Comparison of ENCODE assay signal across 18 mouse cellular contexts in the genomic region with DNA sequence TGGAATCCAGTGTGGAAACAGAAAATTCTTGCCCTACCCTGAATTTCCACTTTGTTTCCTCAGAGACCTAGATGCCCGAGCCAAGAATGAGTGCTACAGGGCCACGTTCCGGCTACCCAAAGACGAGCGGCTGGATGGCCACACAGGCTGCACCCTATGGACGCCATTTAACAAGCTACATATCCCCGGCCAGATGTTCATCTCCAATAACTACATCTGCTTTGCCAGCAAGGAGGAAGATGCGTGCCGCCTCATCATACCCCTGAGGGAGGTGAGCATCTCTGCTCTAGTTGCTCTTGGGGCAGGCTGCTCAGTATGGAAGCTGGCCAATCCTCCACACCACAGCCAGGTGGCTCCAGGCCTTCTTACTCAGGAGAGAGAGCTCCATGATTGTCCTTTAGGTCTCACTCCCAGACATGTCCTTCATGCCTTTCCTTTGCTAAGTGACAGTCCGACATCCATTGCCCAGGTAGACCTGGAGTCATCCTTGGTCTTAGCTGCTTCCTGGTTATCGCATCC. TPM values are rescaled to one million over a fixed set of nuclear protein-coding genes. Genes with fewer than 3 reads are reported as not detected.
A peak's percentile ranks its signal among the peaks of the same experiment; 100 is the strongest.
DNase-seq lines count a peak whose midpoint lies in the region; ATAC-seq and TF ChIP-seq lines count a peak whose summit lies in the region.
"Had no signal": no experiment of that assay in that cellular context is flagged by ENCODE, and none has a peak within 500 bp of the region (broad histone marks: within the 10 kb centered on the region; RNA-seq: fewer than 3 reads in every experiment).

No protein-coding gene starts in this region.

- DNase-seq in heart, embryonic 10.5 days (ENCODE audit: low spot score) = no peak
- DNase-seq in heart, postnatal 4 days = no peak
- no peak for DNase-seq in liver, embryonic 14.5 days (ENCODE audit: low read depth in 3 of 3, low spot score in 3 of 3)
- DNase-seq in liver, embryonic 11.5 days (ENCODE audit: low spot score) = no peak
- peak; percentile 40 to 42 for DNase-seq in cerebellum, postnatal 14 days
- peak; percentile 49 for DNase-seq in testis, postnatal 10 days (ENCODE audit: low spot score)
- DNase-seq in kidney, adult 8-10 months = no peak
- DNase-seq: embryo, embryonic 11 days; gastrocnemius, postnatal 14 days; kidney, adult 18-20 months; kidney, postnatal 10 days; layer of hippocampus, postnatal 36 days had no signal

- H3K36me3 ChIP-seq in heart, embryonic 10.5 days = peaks cover 86% of the 10 kb centered on the region
- H3K36me3 ChIP-seq in liver, embryonic 14.5 days (replicated peaks; ENCODE audit: control insufficient read depth, insufficient read depth, low read depth) = peaks cover 15% of the 10 kb centered on the region
- H3K36me3 ChIP-seq in liver, embryonic 11.5 days (ENCODE audit: control insufficient read depth, insufficient read depth, low read length) = peaks cover 54% of the 10 kb centered on the region

- no peaks in the 10 kb centered on the region for H3K9me3 ChIP-seq in heart, embryonic 10.5 days
- no peaks in the 10 kb centered on the region for H3K9me3 ChIP-seq in liver, embryonic 14.5 days (ENCODE audit: control insufficient read depth, low read length)
- H3K9me3 ChIP-seq in liver, embryonic 11.5 days (ENCODE audit: control insufficient read depth, low read length) = no peaks in the 10 kb centered on the region
- H3K9me3 ChIP-seq: forebrain, embryonic 15.5 days; hindbrain, embryonic 10.5 days; limb, embryonic 13.5 days; liver, embryonic 15.5 days; midbrain, embryonic 12.5 days had no signal

- no peak for ATAC-seq in liver, embryonic 14.5 days (ENCODE audit: insufficient read depth)
- ATAC-seq in liver, embryonic 11.5 days (replicated peaks; ENCODE audit: low FRiP score) = no peak
- ATAC-seq: forebrain, embryonic 15.5 days had no signal

- H3K9ac ChIP-seq in liver, embryonic 14.5 days (replicated peaks) = no peak overlapping the region
- no peak overlapping the region for H3K9ac ChIP-seq in liver, embryonic 11.5 days (ENCODE audit: low read depth, low read length)
- H3K9ac ChIP-seq: forebrain, embryonic 15.5 days; limb, embryonic 13.5 days; liver, embryonic 15.5 days; midbrain, embryonic 12.5 days had no signal

- no peak overlapping the region for H3K4me2 ChIP-seq in liver, embryonic 14.5 days (ENCODE audit: low read depth)
- no peak overlapping the region for H3K4me2 ChIP-seq in liver, embryonic 11.5 days
- H3K4me2 ChIP-seq: forebrain, embryonic 15.5 days; limb, embryonic 13.5 days; liver, embryonic 15.5 days; midbrain, embryonic 12.5 days had no signal

- TF ChIP-seq EP300 in liver, embryonic 14.5 days (IDR thresholded peaks at IDR 0.05; ENCODE audit: low read depth) = no peak

- peak overlapping the region; percentile 43; the same call in 1 of the 2 replicates for H3K27ac ChIP-seq in heart, embryonic 10.5 days
- no peak overlapping the region for H3K27ac ChIP-seq in liver, embryonic 14.5 days
- H3K27ac ChIP-seq in liver, embryonic 11.5 days (ENCODE audit: low read depth, low read length) = no peak overlapping the region
- H3K27ac ChIP-seq: forebrain, embryonic 15.5 days; hindbrain, embryonic 10.5 days; layer of hippocampus, adult 2 months; limb, embryonic 13.5 days; liver, embryonic 15.5 days; midbrain, embryonic 12.5 days had no signal

- H3K4me1 ChIP-seq in heart, embryonic 10.5 days = peaks cover 11% of the 10 kb centered on the region
- H3K4me1 ChIP-seq in liver, embryonic 14.5 days (replicated peaks; ENCODE audit: control insufficient read depth in 2 of 2, insufficient read depth in 2 of 2, low read length in 1 of 2) = no peaks in the 10 kb centered on the region
- H3K4me1 ChIP-seq in liver, embryonic 11.5 days (replicated peaks; ENCODE audit: control insufficient read depth, insufficient read depth, low read length) = peaks cover 4% of the 10 kb centered on the region; the same call in 1 of the 2 replicates
- H3K4me1 ChIP-seq: forebrain, embryonic 15.5 days; hindbrain, embryonic 10.5 days; limb, embryonic 13.5 days; midbrain, embryonic 12.5 days had no signal

- H3K4me3 ChIP-seq in heart, embryonic 10.5 days = no peak overlapping the region
- H3K4me3 ChIP-seq in liver, embryonic 14.5 days (ENCODE audit: insufficient read depth in 1 of 2, low read depth in 2 of 2, low read length in 2 of 2) = no peak overlapping the region
- no peak overlapping the region for H3K4me3 ChIP-seq in liver, embryonic 11.5 days (ENCODE audit: low read depth, low read length)
- H3K4me3 ChIP-seq: forebrain, embryonic 15.5 days; hindbrain, embryonic 10.5 days; layer of hippocampus, adult 2 months; limb, embryonic 13.5 days; liver, embryonic 15.5 days; midbrain, embryonic 12.5 days had no signal

- TF ChIP-seq CTCF in liver, embryonic 14.5 days (IDR thresholded peaks at IDR 0.05; ENCODE audit: low read depth) = 0 out of 2 replicates have a peak, but pooled peaks have one; percentile 2

- H3K27me3 ChIP-seq in heart, embryonic 10.5 days (ENCODE audit: insufficient read depth, poor library complexity, severe bottlenecking) = no peaks in the 10 kb centered on the region
- no peaks in the 10 kb centered on the region for H3K27me3 ChIP-seq in liver, embryonic 14.5 days (ENCODE audit: control insufficient read depth, insufficient read depth, low read length)
- no peaks in the 10 kb centered on the region for H3K27me3 ChIP-seq in liver, embryonic 11.5 days (replicated peaks; ENCODE audit: control insufficient read depth, insufficient read depth, low read length)
- H3K27me3 ChIP-seq: forebrain, embryonic 15.5 days; limb, embryonic 13.5 days; liver, embryonic 15.5 days; midbrain, embryonic 12.5 days had no signal

- 91% methylated on average over 11 of the region's 11 CpGs for WGBS in heart, embryonic 10.5 days
- WGBS in liver, embryonic 14.5 days (ENCODE audit: insufficient replicate concordance) = 78% methylated on average over 11 of the region's 11 CpGs
- 95% methylated on average over 11 of the region's 11 CpGs for WGBS in liver, embryonic 11.5 days

RNA-seq across cellular contexts. Expression of a gene that starts 16.8 kb away (rescaled TPM):
- polyA plus RNA-seq in heart, embryonic 10.5 days (2016; fragmentation: Nextera tagmentation; extraction: Ambion mirVana) = 29.5 and 36.5 TPM in 2 replicates
- total RNA-seq in heart, postnatal 4 days (2021) = 10 to 100 TPM; 40.6 to 42.4 TPM
- polyA plus RNA-seq in liver, embryonic 14.5 days (2012; rRNA removed) = 6.8 and 8.4 TPM in 2 replicates
- 9.5 and 11.1 TPM in 2 replicates for polyA plus RNA-seq in liver, embryonic 14.5 days (2014; fragmentation: Nextera tagmentation; extraction: Ambion mirVana)
- 30.1 and 34.0 TPM in 2 replicates for polyA plus RNA-seq in liver, embryonic 11.5 days (2014; fragmentation: Nextera tagmentation; extraction: Ambion mirVana)

RNA-seq across cellular contexts. Expression of a gene that starts 26.2 kb away (rescaled TPM):
- 15.6 and 21.7 TPM in 2 replicates for polyA plus RNA-seq in heart, embryonic 10.5 days (2016; fragmentation: Nextera tagmentation; extraction: Ambion mirVana)
- 1 to 10 TPM; 7.7 to 8.0 TPM for total RNA-seq in heart, postnatal 4 days (2021)
- 7.4 and 7.6 TPM in 2 replicates for polyA plus RNA-seq in liver, embryonic 14.5 days (2012; rRNA removed)
- polyA plus RNA-seq in liver, embryonic 14.5 days (2014; fragmentation: Nextera tagmentation; extraction: Ambion mirVana) = 8.5 and 9.3 TPM in 2 replicates
- 13.9 and 18.7 TPM in 2 replicates for polyA plus RNA-seq in liver, embryonic 11.5 days (2014; fragmentation: Nextera tagmentation; extraction: Ambion mirVana)

Comparison
In these comparisons a context has a peak if more than half of its experiments do, and no peak if none do; other contexts are left out.
1. DNase-seq: peak in cerebellum, postnatal 14 days (2 of 2) and testis, postnatal 10 days (single experiment); none in heart, embryonic 10.5 days (single experiment), heart, postnatal 4 days (single experiment), liver, embryonic 14.5 days (0 of 3), liver, embryonic 11.5 days (single experiment) and kidney, adult 8-10 months (0 of 2).